Mouse (Mus musculus): ENCODE results near the gene Mtln.

The Mtln gene

GRCm38 (mm10) chr2:127791919-127792603, at the start of gene Mtln:
Mtln (minus strand) TSS chr2:127792488.
- DNase-seq (ENCODE audit: low read depth, low spot score): peak; percentile 82

DNA sequence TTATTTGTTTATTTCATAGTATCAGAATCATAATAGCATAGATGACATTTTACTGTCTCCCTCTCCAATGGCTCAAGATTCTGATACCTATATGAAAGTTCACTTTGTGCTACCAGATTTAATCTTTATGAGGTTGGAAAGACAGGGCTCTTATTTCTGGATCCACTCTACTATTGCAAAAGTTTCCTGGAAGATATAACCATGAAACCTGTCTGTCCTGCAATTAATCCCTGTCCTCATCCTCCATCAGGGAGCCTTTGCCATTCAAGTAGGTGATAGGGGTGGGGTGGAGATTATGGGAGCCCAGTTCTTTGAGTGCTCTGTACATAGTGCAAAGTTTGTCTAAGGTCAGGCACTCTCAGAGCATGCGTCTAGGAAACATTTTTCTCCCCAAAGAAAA, 49.1 kb upstream of the Mtln start:
- DNase-seq (ENCODE audit: low read depth, low spot score): no peak

DNA sequence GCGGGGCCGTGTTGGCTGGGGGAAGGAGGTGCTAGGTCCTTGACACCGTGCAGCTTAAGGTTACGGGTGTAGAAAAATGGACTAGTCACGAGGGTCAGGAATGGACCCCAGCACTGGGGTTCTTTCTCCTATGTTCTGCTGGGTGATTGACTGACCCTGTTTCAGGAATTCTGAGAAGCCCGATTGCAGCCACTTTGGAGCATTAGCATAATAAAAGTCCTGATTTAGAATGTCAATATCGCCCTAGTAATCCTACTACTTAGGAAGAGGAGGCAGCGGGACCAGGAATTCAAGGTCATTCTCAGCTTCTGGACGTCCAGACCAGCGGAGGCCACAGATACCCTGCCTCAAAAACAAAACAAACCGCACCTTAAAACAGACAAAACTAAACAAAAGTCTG, 47.1 kb upstream of the Mtln start:
- no peak for DNase-seq (ENCODE audit: low read depth, low spot score)

DNA sequence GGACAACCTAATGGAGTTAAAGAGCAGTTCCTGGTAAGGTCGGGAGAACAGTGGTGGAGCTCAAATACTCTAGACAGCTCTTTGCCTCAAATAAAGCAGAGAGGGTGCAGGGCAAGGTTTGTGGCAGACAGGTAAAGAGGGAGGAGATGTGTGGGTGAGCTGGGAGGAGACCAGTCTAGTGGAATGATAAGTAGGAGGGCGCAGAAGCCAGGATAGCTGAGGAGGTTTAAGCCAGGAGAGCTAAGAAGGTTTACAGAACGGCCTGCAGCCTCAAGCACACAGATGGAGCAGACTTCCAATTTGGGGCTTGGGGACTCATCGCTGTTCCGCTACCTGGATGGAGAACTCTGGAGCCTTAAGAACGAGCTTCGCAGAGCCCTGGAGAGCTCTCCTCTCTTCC, 46.3 kb upstream of the Mtln start, which contains the start of gene Acoxl:
Acoxl (plus strand) TSS at position 301 of the 400 bp plus-strand sequence.
- no peak for DNase-seq (ENCODE audit: low read depth, low spot score)

- DNase-seq (ENCODE audit: low read depth, low spot score): peak; percentile 91
These were observed 40.5 kb upstream of the Mtln start for GRCm38 (mm10) chr2:127832833-127833190.

- no peak for DNase-seq (ENCODE audit: low read depth, low spot score)
These were observed 40.0 kb upstream of the Mtln start for GRCm38 (mm10) chr2:127832103-127832832.

- DNase-seq (ENCODE audit: low read depth, low spot score): peak; percentile 95
These were observed 39.3 kb upstream of the Mtln start, which contains the start of gene Bub1 for GRCm38 (mm10) chr2:127831401-127832102. Bub1 (minus strand) TSS chr2:127831865.

DNA sequence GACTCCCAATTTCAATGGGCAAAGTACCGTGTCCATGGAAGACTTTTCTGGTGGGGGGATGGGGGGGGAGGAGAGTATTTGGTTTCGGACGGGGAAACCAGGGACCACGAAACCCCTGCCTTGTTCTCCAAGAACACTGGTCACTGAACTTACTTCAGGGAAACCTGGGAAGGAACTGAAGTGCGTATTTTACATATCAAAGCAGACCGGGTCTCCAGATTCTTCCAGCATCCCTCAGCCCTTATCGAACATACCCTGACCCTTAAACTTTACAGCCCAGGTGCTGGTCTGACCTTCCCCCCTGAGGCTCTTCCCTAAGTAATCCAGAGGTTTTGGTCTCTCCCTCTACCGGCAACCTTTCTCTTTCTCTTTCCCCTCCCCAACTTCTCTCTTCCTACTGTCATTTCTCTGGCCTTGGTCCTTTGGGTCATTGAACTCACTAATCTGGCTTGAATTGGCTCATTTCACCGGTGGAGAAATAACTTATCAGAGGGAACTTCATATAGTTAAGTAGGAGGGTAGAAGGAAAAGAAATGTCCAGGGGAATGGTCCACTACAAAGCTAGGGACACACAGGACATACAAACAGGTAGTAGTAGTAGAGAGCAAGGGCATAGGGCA, 2.5 kb downstream of the Mtln start:
- DNase-seq (ENCODE audit: low read depth, low spot score): no peak

DNA sequence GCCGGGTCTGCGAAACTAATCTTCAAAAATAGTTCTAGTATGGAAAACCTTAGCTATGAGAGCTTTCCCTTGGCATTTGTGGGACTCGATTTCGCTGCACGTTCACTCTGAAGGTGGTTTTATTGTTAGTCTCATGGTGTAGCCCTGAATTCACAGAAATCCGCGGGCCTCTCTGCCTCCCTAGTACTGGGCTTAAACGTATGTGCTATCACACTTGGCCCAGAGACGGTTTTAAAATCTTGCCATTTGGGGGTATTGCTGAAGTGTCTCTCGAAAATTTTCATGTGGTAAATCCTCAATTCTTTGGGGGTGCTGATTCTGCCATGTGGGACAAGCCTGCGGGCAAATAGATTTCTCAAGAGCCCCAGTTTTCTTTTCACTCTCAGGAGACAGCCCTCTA, 3.1 kb downstream of the Mtln start:
- DNase-seq (ENCODE audit: low read depth, low spot score): peak; percentile 31

DNA sequence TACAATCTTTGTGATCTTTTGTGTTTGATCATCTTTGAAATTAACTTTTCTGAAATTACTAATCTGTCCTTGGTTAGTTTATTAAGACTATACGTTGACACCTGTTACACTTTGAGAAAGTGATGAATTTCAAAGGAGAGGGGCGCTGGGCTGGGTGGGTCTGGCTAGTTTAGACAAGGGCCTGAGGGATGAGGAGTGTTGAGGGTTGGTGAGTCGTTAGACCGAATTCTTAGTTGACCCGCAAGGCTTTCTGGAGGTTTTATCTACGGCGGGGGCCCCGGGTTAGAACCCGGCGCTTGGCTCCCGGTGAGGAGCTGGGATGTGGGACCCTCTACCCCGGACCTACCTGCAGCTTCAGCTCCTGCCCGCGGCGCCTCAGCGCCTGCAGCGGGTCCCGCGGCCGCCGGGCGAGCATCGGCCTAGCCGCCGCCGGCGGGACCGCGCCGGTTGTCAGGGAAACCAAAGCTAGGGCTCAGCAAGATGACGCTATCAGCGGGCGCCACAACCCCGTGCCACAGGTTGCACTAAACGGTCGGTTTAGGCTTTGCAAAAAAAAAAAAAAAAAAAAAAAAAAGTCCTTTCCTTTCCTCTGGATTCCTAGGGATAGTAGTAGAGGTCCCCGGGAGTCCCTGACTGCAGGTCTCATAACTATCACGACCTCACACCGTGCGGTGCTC, 3.7 kb downstream of the Mtln start, which contains the start of gene Nphp1:
Nphp1 (minus strand) TSS at position 458 of the 677 bp plus-strand sequence.
- DNase-seq (ENCODE audit: low read depth, low spot score): peak; percentile 88

DNA sequence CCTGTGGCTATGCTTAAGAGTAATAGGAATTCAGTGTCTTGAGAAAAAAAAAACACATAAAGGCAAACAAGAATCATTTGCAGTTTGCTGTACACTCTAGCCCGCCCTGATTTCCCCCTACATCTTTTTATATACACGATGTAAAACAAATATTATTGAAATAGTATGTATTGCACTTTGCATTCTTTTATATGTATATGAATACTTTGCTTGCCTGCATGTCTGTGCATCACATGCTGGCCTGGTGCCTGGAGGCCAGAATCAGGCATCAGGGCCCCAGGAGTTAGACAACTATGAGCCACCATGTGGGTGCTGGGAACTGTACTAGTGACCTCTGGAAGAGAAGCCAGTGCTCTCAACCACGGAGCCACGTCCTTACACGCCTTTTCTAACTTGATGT, 5.1 kb downstream of the Mtln start:
- no peak for DNase-seq (ENCODE audit: low read depth, low spot score)

- DNase-seq (ENCODE audit: low read depth, low spot score): no peak
These were observed 13.8 kb downstream of the Mtln start for GRCm38 (mm10) chr2:127778451-127778850.

DNA sequence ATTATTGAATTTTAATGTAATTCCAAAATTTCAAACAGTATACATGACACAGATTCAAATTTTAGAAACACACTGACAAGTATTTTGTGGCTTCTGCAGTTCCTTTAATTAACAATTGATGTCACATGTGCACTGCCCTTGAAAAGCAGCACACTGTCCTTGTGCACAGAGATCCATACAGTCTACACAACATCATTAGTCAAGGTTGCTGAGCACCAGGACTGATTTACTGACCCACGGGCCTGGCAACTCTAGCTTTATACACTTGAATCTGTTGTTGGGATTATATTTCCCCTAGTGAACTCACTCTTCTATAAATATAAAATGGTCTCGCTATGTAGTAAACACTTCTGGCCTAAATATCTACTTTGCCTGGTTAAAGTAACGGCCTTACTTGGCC, 17.3 kb downstream of the Mtln start:
- DNase-seq (ENCODE audit: low read depth, low spot score): no peak

GRCm38 (mm10) chr2:127774578-127774941, 17.7 kb downstream of the Mtln start:
- no peak for DNase-seq (ENCODE audit: low read depth, low spot score)

- DNase-seq (ENCODE audit: low read depth, low spot score): no peak
These were observed 18.2 kb downstream of the Mtln start for GRCm38 (mm10) chr2:127773938-127774577.

- peak; percentile 7 for DNase-seq (ENCODE audit: low read depth, low spot score)
These were observed 30.7 kb downstream of the Mtln start for GRCm38 (mm10) chr2:127761587-127761986.

DNA sequence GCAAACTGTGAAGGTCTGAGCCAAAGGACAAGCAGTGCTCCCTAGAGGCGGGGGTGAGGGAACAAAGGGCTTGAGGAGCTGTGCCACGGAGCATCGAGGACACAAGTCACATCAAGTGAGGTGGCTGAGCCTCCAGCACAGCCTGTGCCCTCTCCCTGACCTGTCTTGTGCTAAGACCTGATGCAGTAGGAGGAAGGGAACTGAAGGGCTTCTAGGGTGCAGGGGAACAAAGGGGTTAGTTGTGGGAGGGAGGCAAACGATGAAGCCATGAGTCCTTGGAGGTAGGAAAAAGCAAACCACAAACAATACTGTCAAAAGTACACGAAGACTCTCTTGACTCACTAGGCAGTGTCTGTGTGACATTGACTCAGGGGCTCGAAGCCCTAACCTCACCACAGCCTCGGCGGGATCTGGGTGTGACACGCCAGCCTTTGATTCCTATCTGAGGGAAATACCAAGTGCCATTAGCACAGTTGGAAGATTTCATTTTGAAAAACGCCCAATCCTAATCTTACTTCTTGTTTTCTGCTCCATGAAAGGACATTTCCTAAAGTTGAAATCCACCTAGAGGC, 31.8 kb downstream of the Mtln start:
- no peak for DNase-seq (ENCODE audit: low read depth, low spot score)

GRCm38 (mm10) chr2:127760014-127760413, 32.3 kb downstream of the Mtln start:
- no peak for DNase-seq (ENCODE audit: low read depth, low spot score)

- DNase-seq (ENCODE audit: low read depth, low spot score): no peak
These were observed 33.0 kb downstream of the Mtln start for GRCm38 (mm10) chr2:127759157-127759880.

DNA sequence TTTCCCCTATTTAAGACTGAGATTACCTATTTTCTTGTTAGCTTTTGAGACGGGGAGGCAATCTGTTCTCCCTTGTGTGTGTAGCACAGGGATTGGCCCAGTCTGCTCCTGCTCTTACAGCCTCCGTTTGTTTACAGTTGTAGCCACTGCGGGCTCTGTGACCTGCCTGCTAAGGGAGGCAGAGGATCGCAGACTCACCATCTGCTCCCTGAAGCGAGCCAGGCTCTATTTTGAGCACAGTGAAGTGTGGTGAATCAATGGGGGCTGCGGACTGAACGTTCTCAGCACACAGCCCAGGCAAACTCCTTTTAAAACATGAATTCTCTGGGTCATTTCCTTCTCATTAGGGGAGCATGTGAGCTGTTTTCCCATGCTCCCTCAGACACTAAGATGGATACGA, 35.1 kb downstream of the Mtln start:
- no peak for DNase-seq (ENCODE audit: low read depth, low spot score)
